Mouse (Mus musculus): Measurements from ENCODE around the gene Lpar1.

Gene Lpar1

DNA sequence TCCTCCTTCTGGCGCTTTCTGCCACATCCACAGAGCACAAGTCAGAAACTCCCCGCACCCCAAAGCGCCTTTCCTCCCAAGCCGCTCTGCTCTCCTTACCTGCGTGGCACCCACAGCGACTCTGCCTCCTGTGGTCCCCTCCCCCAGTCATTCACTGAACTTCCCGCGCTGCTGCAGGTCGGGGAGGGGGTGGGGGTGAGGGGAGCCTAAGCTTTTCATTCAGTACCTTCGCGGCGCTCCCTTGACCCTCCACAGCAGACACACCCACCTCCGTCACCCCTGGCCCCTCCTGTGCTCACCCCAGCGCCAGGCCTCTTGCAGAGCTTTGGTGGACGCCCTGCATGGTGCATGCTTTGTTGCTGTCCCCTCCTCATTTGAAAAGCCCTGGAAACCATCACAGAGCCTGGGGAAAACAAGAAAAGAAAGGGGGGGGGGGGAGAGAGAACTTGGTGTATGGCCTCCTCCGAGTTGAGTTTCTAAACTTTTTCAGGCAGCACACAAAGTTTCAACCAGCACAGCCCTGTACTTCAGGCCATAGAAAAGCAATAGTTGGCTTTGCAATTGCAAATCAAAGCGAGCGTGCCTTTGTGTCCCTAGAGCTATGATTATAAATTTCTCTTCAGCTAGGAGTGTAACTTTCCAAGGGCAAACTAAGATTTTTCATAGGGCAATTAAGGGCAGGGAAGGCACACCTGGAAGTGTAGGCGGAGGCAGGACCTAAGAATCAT lies at the start of gene Lpar1:
TSS of gene Lpar1 (minus strand) at position 268 of the 728 bp plus-strand sequence.
- no peak for DNase-seq (ENCODE audit: low spot score)

DNA sequence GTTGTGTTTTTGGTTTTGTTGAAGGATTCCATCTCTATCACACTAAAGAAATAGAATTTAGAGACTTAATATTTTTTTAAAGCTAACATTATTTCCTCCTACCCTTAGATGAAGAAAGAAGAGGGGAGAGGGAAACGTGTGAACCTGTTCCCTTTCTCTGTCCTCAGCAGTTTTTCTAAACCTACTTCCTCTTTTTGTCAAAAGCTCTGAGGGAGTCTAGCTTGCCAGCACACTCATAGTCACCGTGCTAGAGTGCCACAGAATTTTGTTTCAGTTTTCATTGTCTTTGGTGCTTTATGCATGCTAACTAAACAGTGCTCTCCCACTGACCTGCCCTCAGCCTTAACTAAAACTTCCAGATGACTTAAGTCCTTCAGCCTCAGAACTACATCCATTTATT lies 32.2 kb upstream of the Lpar1 start:
- no peak for DNase-seq (ENCODE audit: low spot score)

DNA sequence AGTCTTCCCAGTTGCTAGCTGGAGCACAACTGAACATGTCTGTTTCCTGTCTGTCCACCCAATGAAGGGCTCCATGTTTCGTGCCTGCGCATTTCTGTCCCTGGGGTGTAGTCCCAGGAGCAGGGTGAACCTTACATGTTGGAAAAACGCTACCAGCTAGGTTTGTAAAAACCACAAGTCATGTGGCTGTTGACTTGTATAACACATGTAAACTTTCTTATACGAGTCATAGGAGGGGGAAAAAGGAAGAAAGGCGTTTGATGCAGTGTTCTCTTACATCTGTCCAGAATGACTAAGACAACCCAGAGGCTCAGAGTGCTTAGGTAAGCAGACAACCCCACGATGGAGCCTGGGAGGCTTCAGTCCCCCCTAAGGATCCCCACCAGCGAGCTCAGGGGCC lies 27.5 kb upstream of the Lpar1 start:
- DNase-seq (ENCODE audit: low spot score): no peak

DNA sequence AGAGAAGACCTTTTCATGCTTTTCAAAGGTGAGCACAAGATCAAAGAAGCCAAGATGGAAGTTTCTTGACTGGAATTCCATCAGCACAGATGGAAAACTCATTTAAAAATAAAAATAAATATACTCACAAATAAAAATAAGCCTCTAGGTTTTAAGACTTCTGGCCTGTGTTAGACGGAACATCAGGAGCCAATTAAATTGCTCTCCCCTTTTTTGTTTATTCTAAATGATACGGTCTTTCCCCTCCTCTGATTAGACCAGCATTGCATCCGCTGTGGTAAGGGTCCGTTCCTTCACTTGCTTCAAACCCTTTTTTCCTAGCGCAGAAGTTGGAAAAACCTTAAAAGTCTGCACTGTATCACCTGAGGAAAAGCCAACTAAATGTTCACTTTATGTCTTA lies 26.8 kb upstream of the Lpar1 start:
- no peak for DNase-seq (ENCODE audit: low spot score)

DNA sequence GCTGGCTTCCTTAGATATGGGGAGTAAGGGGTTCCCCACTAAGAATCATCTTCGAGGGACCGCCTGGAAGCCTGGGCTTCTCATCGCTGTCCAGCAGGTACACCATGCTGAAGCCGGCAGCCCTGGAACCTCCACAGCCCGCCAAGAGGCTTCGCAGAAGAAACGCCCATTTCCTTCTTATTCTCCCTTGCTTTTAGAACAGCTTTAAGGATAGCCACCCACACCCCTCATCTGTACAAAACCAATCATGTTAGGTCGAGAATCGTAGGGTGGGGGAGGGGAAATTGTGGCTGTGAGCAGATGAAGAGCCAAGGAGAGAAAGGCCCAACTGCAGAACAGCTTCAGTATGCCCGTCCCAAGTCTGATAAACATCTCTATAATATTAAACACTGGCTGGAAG lies 26.4 kb upstream of the Lpar1 start:
- DNase-seq (ENCODE audit: low spot score): no peak

DNA sequence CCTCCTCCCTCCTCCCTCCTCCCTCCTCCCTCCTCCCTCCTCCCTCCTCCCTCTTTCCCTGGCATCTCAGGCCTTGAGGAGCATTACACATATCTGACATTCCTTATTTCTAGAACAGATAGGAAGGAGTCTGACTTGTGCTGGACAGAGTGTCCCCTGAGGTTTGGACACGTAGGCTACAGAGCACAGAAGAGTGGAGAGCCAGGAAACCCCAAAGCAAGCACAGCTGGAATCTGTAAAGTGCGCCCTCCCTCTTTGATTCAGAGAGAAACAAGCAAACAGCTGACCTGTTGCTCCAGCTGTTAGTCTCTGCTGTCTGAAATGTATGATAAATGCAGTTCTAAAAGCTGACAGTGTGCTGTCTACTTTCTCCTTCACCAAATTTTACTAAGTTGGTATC lies 24.8 kb upstream of the Lpar1 start:
- DNase-seq (ENCODE audit: low spot score): no peak

DNA sequence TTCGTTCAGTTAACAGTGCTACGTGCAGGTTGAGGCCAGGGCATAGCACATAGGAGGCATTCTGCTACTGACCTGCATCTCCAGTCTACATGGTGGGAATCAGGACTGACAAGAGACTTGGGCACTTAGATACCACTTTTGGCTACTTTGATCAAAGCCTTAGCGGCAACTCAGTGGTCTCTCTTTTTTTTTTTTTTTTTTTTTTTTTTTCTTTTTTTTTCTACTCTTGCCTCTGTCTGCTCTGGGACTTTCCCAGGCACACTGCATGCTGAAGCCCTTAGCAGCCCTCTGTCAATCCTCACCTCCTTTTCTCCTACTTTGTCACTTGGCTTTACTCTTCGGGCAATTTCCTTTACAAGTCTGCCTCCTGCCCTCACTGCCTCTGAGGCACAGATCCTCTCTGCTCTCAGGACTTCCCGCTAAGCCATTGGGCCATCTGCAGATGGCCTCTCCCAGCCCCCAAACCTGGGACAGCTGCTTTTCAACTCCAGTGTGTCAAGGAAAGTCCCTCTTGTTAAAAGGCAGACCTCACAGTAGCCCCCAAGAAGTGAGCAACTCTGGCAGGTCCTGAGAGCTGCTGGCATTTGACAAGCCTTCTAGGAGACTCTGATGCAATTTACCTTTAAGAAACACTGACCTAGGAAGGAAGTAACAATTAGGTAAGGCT lies 23.8 kb upstream of the Lpar1 start:
- no peak for DNase-seq (ENCODE audit: low spot score)

DNA sequence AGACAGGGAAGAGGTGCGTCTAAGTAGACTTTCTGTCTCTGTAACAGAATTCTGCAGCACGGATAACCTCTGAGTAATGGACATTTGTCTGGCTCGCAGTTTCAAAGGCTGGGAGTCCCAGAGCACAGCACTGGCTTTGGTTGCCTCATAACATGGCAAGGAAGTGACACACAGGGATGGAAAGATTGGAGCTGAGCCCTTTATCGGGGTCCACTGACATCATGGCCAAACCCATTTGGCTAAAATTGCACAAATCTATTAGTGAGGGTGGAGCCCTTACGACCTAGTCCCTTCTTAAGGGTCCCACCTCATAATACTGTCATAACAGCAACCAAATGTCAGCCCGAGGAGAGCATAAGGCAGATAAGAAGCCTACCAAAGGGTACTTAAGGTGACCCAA lies 22.1 kb upstream of the Lpar1 start:
- DNase-seq (ENCODE audit: low spot score): no peak

DNA sequence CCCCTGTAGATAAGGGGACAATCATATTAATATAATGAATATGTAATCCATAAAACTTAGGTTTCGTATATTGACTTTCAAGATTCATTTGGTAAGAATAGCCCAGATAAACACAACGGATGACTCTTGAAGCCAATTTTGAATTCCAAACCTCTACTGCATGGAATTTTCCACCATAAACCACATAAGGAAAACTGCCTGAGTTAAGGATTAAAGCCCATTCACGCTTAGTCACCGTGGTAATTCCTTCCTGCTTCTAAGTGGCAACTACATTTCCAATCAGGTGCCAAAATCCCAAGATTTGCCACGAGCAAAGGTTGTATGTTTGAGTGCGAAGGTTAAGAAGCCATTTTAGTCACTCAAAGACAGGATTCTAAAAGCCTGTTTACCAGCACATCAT lies 20.3 kb upstream of the Lpar1 start:
- no peak for DNase-seq (ENCODE audit: low spot score)

DNA sequence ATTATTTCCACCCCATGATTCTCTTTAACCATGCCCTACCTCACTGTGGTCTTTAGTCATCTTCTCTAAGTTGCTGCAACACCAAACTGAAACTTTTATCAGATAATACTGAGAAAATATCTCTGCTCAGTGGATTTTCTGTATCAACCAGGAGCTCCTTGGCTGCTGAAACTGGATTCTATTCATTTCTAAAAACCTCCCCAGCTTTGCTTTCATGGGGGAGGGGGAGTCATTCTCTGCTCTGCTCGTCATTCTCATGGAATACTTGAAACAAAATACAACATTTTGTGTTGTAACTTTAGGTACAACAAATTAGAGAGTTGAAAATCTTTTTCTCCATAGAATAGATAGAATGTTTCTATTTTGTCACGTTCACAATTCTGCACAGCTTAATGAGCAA lies 18.7 kb upstream of the Lpar1 start:
- DNase-seq (ENCODE audit: low spot score): no peak

DNA sequence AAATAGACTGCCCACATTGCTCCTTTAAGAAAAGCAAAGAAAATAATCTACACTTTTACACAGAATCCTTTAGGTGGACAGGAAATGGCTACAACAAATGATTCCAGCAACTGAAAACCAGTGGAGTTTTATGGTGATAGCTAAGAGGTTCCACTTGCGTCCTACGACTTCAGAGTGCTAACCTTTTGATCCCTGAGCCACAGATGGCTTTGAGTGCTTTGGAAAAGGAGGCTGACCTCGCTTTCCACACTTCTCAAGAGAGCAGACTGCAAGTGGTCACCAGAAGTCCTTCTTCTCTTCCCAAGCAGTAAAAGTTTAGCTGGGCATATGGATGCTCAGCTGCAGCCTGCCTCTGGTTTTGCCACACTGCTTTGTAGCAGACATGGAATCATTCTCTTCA lies 18.0 kb upstream of the Lpar1 start:
- DNase-seq (ENCODE audit: low spot score): no peak

DNA sequence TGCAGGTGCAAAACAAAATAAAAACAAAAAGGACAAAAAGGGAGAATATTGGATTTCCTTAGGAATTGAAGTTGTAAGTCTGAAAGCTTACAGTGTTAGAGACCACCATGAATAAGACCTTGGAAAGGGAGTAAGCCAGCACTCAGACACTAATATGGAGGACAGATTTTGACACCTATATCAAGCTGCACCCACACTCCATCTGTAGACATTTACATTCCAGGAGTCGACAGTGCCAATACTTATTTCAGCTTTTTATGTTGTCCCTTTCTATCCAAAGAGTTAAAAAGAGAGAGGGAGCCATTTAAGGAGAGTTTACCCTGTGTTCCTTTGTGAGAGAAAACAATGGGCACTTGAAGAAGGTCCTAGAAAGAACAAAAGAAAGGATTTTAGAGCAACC lies 17.5 kb upstream of the Lpar1 start:
- DNase-seq (ENCODE audit: low spot score): no peak

DNA sequence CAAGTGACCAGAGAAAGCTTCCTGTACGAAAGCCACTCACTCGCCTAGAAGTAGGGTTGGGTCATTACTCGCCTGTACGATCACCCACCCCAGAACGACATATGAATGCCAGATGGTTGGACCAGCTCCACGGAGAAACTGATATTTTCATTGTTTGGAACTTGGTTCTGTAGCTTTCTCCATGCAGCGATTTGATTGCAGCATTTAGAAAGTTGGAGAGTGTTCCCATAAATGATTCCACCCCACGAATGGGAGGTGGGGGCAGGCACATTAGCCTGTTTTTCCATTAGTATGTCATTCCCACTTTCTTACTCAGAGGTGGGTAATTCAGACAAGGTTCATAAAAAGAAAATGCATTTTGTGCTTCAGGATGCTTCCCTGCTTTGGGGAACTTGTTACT lies 14.8 kb upstream of the Lpar1 start:
- DNase-seq (ENCODE audit: low spot score): no peak

DNA sequence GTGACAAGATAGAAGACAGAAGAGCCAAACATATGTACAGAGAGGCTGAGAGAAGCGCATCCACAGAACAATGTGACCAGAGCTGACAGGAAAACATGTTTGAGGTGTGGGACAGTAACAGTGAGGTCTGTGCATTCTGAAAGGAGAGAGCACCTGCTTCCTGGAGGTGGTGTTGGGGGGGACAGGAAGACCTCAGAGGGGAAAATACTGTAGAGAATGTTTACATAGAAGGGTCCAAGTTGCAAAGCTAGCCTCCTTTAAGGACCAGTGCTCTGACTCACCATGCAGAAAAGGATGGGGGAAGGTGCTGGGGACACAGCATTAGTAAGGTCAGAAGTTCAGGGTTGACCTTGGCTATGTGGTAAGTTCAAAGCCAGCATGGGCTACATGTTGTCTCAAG lies 9.1 kb upstream of the Lpar1 start:
- no peak for DNase-seq (ENCODE audit: low spot score)

DNA sequence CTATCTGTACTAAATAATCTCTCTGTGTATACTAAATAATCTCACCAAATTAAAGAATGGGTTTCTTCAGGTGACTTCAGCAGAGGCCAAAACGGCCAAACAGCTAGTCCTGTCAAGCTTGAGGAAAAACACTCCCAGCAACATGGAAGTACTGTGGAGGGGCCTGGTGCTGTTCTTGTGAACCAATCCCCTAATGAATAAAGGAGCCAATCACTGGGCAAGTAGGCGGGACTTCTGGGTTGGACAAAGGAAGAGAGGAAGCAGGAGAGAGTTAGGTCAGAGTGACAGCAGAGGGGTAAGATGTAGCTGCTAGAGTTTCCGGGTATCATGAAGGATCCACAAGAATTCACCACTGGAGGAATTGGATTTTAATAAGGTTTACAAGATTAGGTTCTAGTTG lies 3.3 kb upstream of the Lpar1 start:
- no peak for DNase-seq (ENCODE audit: low spot score)

DNA sequence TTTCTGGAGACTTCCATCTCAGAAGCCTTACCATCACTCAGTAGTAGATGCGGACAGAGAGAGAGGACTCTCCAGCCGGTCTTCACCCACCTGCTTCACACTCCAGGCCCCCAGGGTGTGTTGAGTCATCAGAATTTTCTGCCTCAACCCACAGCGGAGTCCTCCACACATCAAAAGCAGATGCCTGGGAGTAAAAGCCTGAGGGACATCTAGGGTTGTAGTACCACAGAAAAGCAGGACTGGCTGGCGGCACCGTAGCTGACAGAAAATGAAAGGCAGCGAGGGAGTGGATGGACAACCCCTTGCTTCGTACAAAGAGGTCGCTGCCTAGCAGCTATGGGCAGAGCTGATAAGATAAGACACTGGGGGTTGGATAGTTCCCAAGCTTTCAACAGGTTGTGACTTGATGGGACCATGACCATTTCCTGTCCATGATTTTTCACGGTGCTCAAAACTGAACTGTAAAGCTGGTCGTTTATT lies 701 bp upstream of the Lpar1 start:
- DNase-seq (ENCODE audit: low spot score): peak; percentile 18

DNA sequence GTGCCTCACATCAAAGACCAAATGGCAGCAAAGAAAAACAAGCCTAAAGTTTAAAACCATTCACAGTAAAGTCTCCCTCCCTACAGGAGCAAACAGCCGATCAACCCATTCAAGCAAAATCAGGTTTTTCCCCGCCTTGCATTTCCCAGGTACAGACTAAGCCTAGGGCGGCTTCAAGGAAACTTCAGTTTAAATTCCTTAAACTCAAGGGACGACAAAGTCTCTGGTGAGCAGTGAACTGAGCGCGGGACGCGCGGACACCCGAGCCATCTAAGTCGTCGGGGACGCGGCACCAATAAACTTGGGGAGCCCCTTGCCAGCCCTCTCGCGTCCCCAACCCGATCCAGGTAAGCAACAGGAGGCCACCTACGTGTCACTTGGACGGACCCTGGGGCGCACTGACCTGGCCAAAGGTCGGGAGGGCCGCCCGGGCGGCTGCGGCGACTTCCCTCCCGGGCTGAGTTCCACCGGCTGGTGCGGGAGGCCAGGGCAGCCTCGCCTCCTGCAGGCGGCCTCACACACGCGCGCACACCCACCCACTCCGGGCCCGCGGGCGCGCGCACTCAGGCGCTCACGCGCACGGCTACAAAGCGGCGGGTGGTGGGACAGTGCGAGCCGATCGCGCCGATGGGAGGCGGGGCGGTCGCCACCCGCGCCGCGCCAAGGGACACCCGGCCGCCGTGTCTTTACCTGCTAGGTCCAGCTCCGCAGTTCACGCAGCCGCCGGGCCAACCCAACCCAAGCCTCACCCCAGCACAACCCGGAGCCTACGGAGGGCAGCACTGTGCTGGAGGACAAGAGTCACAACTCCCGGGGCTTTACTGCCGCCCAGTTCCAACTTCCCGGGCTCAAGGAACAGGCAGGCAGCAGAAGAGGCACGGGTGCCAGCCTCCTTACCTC lies 717 bp downstream of the Lpar1 start:
- peak; percentile 84 for DNase-seq (ENCODE audit: low spot score)

DNA sequence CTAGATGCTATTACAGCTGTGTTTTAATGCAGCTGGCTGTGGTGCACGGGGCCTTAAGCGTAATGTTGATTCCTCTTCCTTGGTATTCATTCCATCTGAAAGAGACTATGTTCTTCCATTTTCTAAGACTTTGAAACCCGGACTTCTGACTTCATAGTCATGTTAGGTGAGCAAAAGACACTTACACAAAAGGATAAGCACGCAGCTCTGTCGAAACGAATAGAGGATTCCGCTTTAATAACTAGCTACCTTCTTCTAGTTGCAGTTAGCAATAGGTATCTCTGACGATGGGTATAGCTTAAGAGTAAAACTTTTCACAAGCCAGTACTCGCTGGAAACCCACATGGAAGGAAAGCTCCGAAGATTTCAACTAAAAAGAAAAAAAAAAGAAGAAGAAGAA lies 1.5 kb downstream of the Lpar1 start:
- DNase-seq (ENCODE audit: low spot score): peak; percentile 43

DNA sequence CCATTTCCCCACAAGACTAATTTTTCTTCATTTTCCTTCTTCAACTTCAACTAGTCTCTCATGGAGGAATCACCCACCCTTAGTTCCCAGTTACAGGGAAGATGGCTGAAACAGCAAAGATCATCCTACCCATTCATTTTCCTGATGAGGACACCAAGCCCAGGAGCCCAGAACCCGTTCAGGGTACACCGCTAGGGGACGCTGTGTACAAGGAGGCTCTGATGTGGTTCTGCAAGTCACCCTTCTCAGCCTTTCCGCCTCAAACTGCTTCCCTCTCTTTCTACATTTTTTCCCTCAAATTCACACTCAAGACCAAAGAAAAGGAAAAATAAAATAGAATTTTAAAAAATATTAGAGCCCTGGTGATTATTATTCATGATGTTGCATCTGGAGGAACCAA lies 1.9 kb downstream of the Lpar1 start:
- DNase-seq (ENCODE audit: low spot score): peak; percentile 90

DNA sequence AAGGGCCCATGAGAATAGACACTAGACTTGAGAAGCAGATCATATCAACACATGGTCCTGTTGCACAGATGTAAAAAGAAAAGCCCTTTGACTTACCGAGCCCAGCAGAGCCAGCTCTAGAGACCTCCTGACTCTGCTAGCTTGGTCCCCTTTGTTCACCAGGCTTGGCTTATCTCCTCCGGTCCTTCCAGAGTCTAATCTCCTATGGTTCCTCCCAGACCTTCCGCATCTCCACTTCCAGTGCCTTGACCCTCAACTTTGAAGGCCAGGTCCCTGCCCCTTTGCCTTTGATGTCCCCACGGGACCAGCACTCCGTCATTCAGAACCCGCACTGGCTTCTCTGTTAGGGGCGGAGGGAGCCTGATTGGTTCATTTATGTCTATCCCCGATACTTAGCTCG lies 6.0 kb downstream of the Lpar1 start:
- no peak for DNase-seq (ENCODE audit: low spot score)

DNA sequence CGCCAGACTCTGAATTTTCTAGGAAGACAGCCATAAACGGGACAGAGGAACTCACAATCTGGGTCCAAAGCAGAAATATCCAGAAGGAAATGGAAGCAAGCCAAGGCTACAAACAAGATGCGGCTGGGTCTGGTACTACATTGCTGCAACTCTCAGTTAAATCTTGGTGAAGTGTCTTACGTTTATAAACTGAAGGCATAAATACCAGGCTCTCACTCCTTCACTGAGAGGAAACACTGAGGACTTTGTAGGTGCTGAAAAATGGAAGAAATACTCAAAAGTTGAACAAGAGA lies 6.5 kb downstream of the Lpar1 start:
- no peak for DNase-seq (ENCODE audit: low spot score)

DNA sequence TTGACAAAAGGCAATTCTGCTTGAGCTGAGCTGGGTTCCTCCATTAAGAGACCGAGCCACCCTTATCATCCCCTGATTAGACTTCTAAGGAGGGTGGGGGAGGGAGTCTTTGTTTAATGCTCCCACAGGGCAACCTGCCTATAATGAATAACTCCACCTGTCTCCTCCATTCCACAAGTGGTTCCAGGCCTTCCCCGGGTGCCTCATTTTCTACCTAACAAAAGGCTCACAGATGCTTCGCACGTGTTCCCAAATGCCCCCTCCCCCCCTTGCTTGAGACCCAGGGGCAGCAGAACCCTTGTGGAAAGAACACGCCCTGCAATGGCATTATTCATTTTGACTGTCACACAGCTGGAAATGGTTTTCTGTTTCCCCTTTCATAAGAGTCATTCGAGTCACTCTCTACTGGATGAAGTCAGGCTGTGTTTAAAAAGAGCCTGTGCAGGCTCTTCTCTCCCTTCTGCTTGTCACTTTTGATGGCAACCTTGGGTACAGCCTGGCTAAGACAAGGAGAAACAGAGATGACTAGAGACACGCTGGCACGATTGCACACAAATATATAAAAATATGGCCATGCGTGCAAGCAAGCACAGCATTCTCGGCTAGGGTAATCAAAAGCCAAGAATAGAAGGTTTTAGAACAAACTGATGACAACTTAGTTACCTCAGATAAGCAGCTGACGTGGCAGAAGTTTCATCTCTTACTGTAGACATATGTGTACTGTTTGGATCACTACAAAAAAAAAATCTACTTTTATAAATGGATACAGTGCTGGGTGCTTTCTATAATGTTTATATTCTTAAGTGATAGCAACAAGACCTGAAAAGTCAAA lies 7.0 kb downstream of the Lpar1 start:
- DNase-seq (ENCODE audit: low spot score): peak; percentile 16
